Mouse (Mus musculus) small intestine, adult 2 months (tissue): ENCODE data around the gene Rbfox1.

ENCODE experiments used
- CTCF ChIP-seq: fragments of 200-500 bp; IDR thresholded peaks from 2 replicates; pipeline ENCODE4 v1.5.1; 2012; ENCODE audit warnings: low read depth, mild to moderate bottlenecking, control low read depth, inconsistent platforms, low read length, moderate library complexity, mixed read lengths; ENCODE audit not compliant: insufficient replicate concordance, insufficient read length; ENCODE audit errors: extremely low read depth
- POLR2A ChIP-seq: fragments of 200-500 bp; IDR thresholded peaks from 2 replicates; pipeline ENCODE4 v1.6.1; 2012; ENCODE audit warnings: low read depth, mild to moderate bottlenecking, control low read depth, inconsistent platforms, low read length, moderate library complexity

DNA sequence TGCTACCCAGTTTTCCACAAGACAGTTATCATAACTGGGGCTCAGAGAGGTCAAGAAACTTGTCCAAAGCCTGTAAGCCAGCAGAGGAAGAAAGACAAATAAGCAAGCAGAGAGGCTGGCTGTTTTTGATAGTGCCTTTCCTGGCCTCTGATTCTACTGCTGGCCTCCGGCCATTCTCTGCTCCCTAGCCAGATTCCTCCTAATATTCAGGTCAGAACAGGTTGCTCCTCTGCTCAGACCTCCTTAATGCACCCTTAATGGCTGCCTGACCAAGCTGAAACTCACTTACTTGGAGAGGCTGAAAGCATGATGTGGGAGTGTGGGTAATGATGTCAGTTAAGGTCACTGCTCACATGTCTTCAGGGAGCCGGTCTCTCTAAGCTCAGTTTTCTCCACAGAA lies 270.4 kb downstream of the Rbfox1 start:
- no peak for TF ChIP-seq POLR2A
- TF ChIP-seq CTCF: no peak
